ENCODE assay signal across 9 mouse cellular contexts in genomic region chr7:141008938-141009660, GRCm38 (mm10). TPM values are rescaled to one million over a fixed set of nuclear protein-coding genes. Genes with fewer than 3 reads are reported as not detected.
DNase-seq lines count a peak whose midpoint lies in the region; ATAC-seq and TF ChIP-seq lines count a peak whose summit lies in the region.
"Had no signal": no experiment of that assay in that cellular context is flagged by ENCODE, and none has a peak within 500 bp of the region (broad histone marks: within the 10 kb centered on the region; RNA-seq: fewer than 3 reads in every experiment).

No protein-coding gene starts in this region.

- 9% methylated on average over 20 of the region's 20 CpGs for WGBS in forebrain, embryonic 10.5 days
- 9% methylated on average over 20 of the region's 20 CpGs for WGBS in heart, postnatal 0 days
- WGBS in lung, adult 2 months = 5% methylated on average over 20 of the region's 20 CpGs

- DNase-seq in CH12.LX (ENCODE audit: extremely low read depth) = peak; percentile 82
- DNase-seq in brain, embryonic 14.5 days (ENCODE audit: low read depth) = peak; percentile 71
- DNase-seq in forebrain, embryonic 10.5 days (ENCODE audit: extremely low spot score, low spot score) = peak; percentile 79
- peak; percentile 90 for DNase-seq in heart, postnatal 0 days (ENCODE audit: low spot score)
- peak; percentile 85 to 93 for DNase-seq in kidney, postnatal 36 days
- peak; percentile 78 for DNase-seq in lung, adult 2 months
- DNase-seq in thymus, adult 18-20 months = peak; percentile 43 to 54

- no peak for TF ChIP-seq EP300 in CH12.LX (IDR thresholded peaks at IDR 0.05; ENCODE audit: low read length)
- no peak for TF ChIP-seq EP300 in heart, postnatal 0 days (IDR thresholded peaks at IDR 0.05; ENCODE audit: low read depth)

- H3K9me3 ChIP-seq in CH12.LX (replicated peaks; ENCODE audit: low read length) = no peaks in the 10 kb centered on the region
- no peaks in the 10 kb centered on the region for H3K9me3 ChIP-seq in forebrain, embryonic 10.5 days
- no peaks in the 10 kb centered on the region for H3K9me3 ChIP-seq in heart, postnatal 0 days (replicated peaks; ENCODE audit: control insufficient read depth, low read length)

- dilution Hi-C loops in CH12.LX (cut with MboI; ENCODE audit: extremely low pct_ligation_motif_present, extremely low pct_unique_long_range_greater_than_20kb, low sequenced_read_pairs) = no loop called here

- peaks cover 12% of the 10 kb centered on the region for H3K27me3 ChIP-seq in CH12.LX (replicated peaks)
- H3K27me3 ChIP-seq in forebrain, embryonic 10.5 days (ENCODE audit: poor library complexity, severe bottlenecking) = peaks cover 24% of the 10 kb centered on the region
- no peaks in the 10 kb centered on the region for H3K27me3 ChIP-seq in heart, postnatal 0 days (ENCODE audit: control insufficient read depth, insufficient read depth, low read length)

- H3K27ac ChIP-seq in CH12.LX (ENCODE audit: insufficient read depth, low read depth) = no peak overlapping the region
- peak overlapping the region; percentile 35 for H3K27ac ChIP-seq in forebrain, embryonic 10.5 days
- peak overlapping the region; percentile 79 for H3K27ac ChIP-seq in heart, postnatal 0 days (ENCODE audit: low read depth)

- peak; percentile 92 for ATAC-seq in heart, postnatal 0 days (ENCODE audit: insufficient read depth, low read depth)
- peak; percentile 75 for ATAC-seq in neutrophil, adult 5-6 weeks (ENCODE audit: extremely low read depth, insufficient number of reproducible peaks, low FRiP score, poor library complexity, severe bottlenecking)

- no peaks in the 10 kb centered on the region for H3K36me3 ChIP-seq in CH12.LX (replicated peaks in 1 of 2; ENCODE audit: control insufficient read depth in 1 of 2, insufficient read depth in 1 of 2, low read length in 1 of 2)
- H3K36me3 ChIP-seq in forebrain, embryonic 10.5 days (replicated peaks) = no peaks in the 10 kb centered on the region
- no peaks in the 10 kb centered on the region for H3K36me3 ChIP-seq in heart, postnatal 0 days (replicated peaks; ENCODE audit: control insufficient read depth, insufficient read depth, low read length)

- in situ Hi-C loops in CH12.LX (cut with MboI; ENCODE audit: low pct_ligation_motif_present, low pct_unique_long_range_greater_than_20kb, low sequenced_read_pairs) = no loop called here

- H3K79me2 ChIP-seq in CH12.LX (replicated peaks; ENCODE audit: control insufficient read depth, extremely low read depth, insufficient read depth, poor library complexity, severe bottlenecking) = no peaks in the 10 kb centered on the region

- peak; percentile 92 for TF ChIP-seq RAD21 in CH12.LX (IDR thresholded peaks at IDR 0.05; ENCODE audit: low read depth, low read length)

- TF ChIP-seq CTCF in CH12.LX (conservative IDR thresholded peaks at IDR 0.05 in 1 of 2, IDR thresholded peaks at IDR 0.05 in 1 of 2; ENCODE audit: low read depth in 2 of 2, low read length in 2 of 2) = peak; percentile 49 to 98
- TF ChIP-seq CTCF in brain, embryonic 14.5 days (IDR thresholded peaks at IDR 0.05; ENCODE audit: borderline replicate concordance, extremely low read depth, insufficient read depth, insufficient read length) = peak; percentile 67
- peak; percentile 82 for TF ChIP-seq CTCF in heart, postnatal 0 days (IDR thresholded peaks at IDR 0.05; ENCODE audit: low read depth)
- TF ChIP-seq CTCF in lung, adult 2 months (IDR thresholded peaks at IDR 0.05; ENCODE audit: insufficient read depth, low read length) = peak; percentile 94

- H3K4me3 ChIP-seq in CH12.LX (replicated peaks in 1 of 3; ENCODE audit: low read depth in 2 of 3, low read length in 2 of 3, poor library complexity in 1 of 3) = no peak overlapping the region
- H3K4me3 ChIP-seq in forebrain, embryonic 10.5 days = peak overlapping the region; percentile 42
- peak overlapping the region; percentile 61 for H3K4me3 ChIP-seq in heart, postnatal 0 days (ENCODE audit: low read depth, low read length)
- H3K4me3 ChIP-seq in lung, adult 2 months (replicated peaks; ENCODE audit: extremely low read depth, low read depth, low read length) = peak overlapping the region; percentile 93

- TF ChIP-seq POLR2A in CH12.LX (IDR thresholded peaks at IDR 0.05; ENCODE audit: low read depth, low read length) = no peak
- no peak for TF ChIP-seq POLR2A in brain, embryonic 14.5 days (IDR thresholded peaks at IDR 0.05; ENCODE audit: borderline replicate concordance, extremely low read depth, insufficient read depth, insufficient read length, poor library complexity, severe bottlenecking)
- TF ChIP-seq POLR2A in lung, adult 2 months (IDR thresholded peaks at IDR 0.05; ENCODE audit: borderline replicate concordance, extremely low read depth, low read depth, low read length) = peak; percentile 47; the same call in 1 of the 2 replicates

- peaks cover 0 to 8% of the 10 kb centered on the region in 2 experiments; a peak in 2 of 4 replicates for H3K4me1 ChIP-seq in CH12.LX (ENCODE audit: control insufficient read depth in 1 of 2, insufficient read depth in 2 of 2)
- H3K4me1 ChIP-seq in forebrain, embryonic 10.5 days = peaks cover 32% of the 10 kb centered on the region
- H3K4me1 ChIP-seq in heart, postnatal 0 days (ENCODE audit: control insufficient read depth, insufficient read depth) = peaks cover 14% of the 10 kb centered on the region; the same call in 1 of the 2 replicates
- no peaks in the 10 kb centered on the region; the same call in 1 of the 2 replicates for H3K4me1 ChIP-seq in lung, adult 2 months (ENCODE audit: control insufficient read depth, insufficient read depth, low read length)

- no peak overlapping the region for H3K9ac ChIP-seq in CH12.LX (ENCODE audit: insufficient read depth, low read depth)
- peak overlapping the region; percentile 60; the same call in 1 of the 2 replicates for H3K9ac ChIP-seq in heart, postnatal 0 days (replicated peaks; ENCODE audit: low read depth, low read length)

- peak overlapping the region; percentile 85 for H3K4me2 ChIP-seq in CH12.LX (ENCODE audit: insufficient read depth, low read depth, poor library complexity, severe bottlenecking)
- peak overlapping the region; percentile 61 for H3K4me2 ChIP-seq in heart, postnatal 0 days (ENCODE audit: low read depth, low read length)

TF ChIP-seq in CH12.LX, 34 proteins besides CTCF, POLR2A, EP300 and RAD21 (continues in another document):
- TF ChIP-seq GABPA (IDR thresholded peaks at IDR 0.05; ENCODE audit: insufficient replicate concordance, low read depth, low read length) (no peak), SIN3A (IDR thresholded peaks at IDR 0.05; ENCODE audit: low read length) (0 out of 2 replicates have a peak, but pooled peaks have one; percentile 19), MXI1 (IDR thresholded peaks at IDR 0.05; ENCODE audit: low read depth, low read length) (no peak)

RNA-seq across cellular contexts. Expression of gene Ifitm3, which starts 1.5 kb away (rescaled TPM):
- total RNA-seq in CH12.LX (2012; rRNA removed) = 0.25 TPM in 1 of 2 replicates, not detected in the other
- total RNA-seq in CH12.LX (2014; rRNA removed) = not detected in 2 replicates
- polyA plus RNA-seq in CH12.LX (2012; ENCODE audit: insufficient read length, low read depth) = not detected in 2 replicates
- polyA plus RNA-seq in brain, embryonic 14.5 days (2012; rRNA removed) = 13.0 and 26.1 TPM in 2 replicates
- polyA plus RNA-seq in forebrain, embryonic 10.5 days (2016; fragmentation: Nextera tagmentation; extraction: Ambion mirVana) = 10.8 and 13.8 TPM in 2 replicates
- 148 and 324 TPM in 2 replicates for total RNA-seq in heart, postnatal 0 days (2014; rRNA removed; ENCODE audit: low replicate concordance)
- 202 and 230 TPM in 2 replicates for polyA plus RNA-seq in heart, postnatal 0 days (2015; fragmentation: Nextera tagmentation; extraction: Ambion mirVana)
- 560 and 814 TPM in 2 replicates for polyA plus RNA-seq in lung, adult 2 months (2012; rRNA removed)
- total RNA-seq in neutrophil, adult 5-6 weeks (2017) = 187 and 230 TPM in 2 replicates

RNA-seq across cellular contexts. Expression of gene Ifitm6, which starts 8.6 kb away (rescaled TPM):
- total RNA-seq in CH12.LX (2012; rRNA removed) (not detected in 2 replicates), CH12.LX (2014; rRNA removed) (not detected in 2 replicates)
- polyA plus RNA-seq in CH12.LX (2012; ENCODE audit: insufficient read length, low read depth) = not detected in 2 replicates
- polyA plus RNA-seq in brain, embryonic 14.5 days (2012; rRNA removed) = 0.73 and 0.77 TPM in 2 replicates
- not detected in 2 replicates for polyA plus RNA-seq in forebrain, embryonic 10.5 days (2016; fragmentation: Nextera tagmentation; extraction: Ambion mirVana)
- total RNA-seq in heart, postnatal 0 days (2014; rRNA removed; ENCODE audit: low replicate concordance) = not detected in 2 replicates
- 0.30 and 0.74 TPM in 2 replicates for polyA plus RNA-seq in heart, postnatal 0 days (2015; fragmentation: Nextera tagmentation; extraction: Ambion mirVana)
- polyA plus RNA-seq in lung, adult 2 months (2012; rRNA removed) = 10.6 and 24.3 TPM in 2 replicates
- 105 and 120 TPM in 2 replicates for total RNA-seq in neutrophil, adult 5-6 weeks (2017)

RNA-seq across cellular contexts. Expression of gene Gm17387, which starts 19.8 kb away (rescaled TPM):
- total RNA-seq in CH12.LX (2012; rRNA removed) = not detected in 2 replicates
- total RNA-seq in CH12.LX (2014; rRNA removed) = not detected in 2 replicates
- polyA plus RNA-seq in CH12.LX (2012; ENCODE audit: insufficient read length, low read depth) = not detected in 2 replicates
- not detected in 2 replicates for polyA plus RNA-seq in brain, embryonic 14.5 days (2012; rRNA removed)
- not detected in 2 replicates for polyA plus RNA-seq in forebrain, embryonic 10.5 days (2016; fragmentation: Nextera tagmentation; extraction: Ambion mirVana)
- not detected in 2 replicates for total RNA-seq in heart, postnatal 0 days (2014; rRNA removed; ENCODE audit: low replicate concordance)
- not detected in 2 replicates for polyA plus RNA-seq in heart, postnatal 0 days (2015; fragmentation: Nextera tagmentation; extraction: Ambion mirVana)
- not detected in 2 replicates for polyA plus RNA-seq in lung, adult 2 months (2012; rRNA removed)
- total RNA-seq in neutrophil, adult 5-6 weeks (2017) = not detected in 2 replicates
- polyA plus RNA-seq: large intestine, adult 2 months had no signal

RNA-seq across cellular contexts. Expression of gene Ifitm1, which starts 42.1 kb away (rescaled TPM):
- total RNA-seq in CH12.LX (2012; rRNA removed) (55.5 and 62.0 TPM in 2 replicates), CH12.LX (2014; rRNA removed) (32.9 and 33.6 TPM in 2 replicates)
- polyA plus RNA-seq in CH12.LX (2012; ENCODE audit: insufficient read length, low read depth) = 10.9 and 14.8 TPM in 2 replicates
- polyA plus RNA-seq in brain, embryonic 14.5 days (2012; rRNA removed) = 23.4 and 31.8 TPM in 2 replicates
- polyA plus RNA-seq in forebrain, embryonic 10.5 days (2016; fragmentation: Nextera tagmentation; extraction: Ambion mirVana) = 3.7 and 4.1 TPM in 2 replicates
- total RNA-seq in heart, postnatal 0 days (2014; rRNA removed; ENCODE audit: low replicate concordance) = 1.4 and 23.1 TPM in 2 replicates
- 4.1 and 6.6 TPM in 2 replicates for polyA plus RNA-seq in heart, postnatal 0 days (2015; fragmentation: Nextera tagmentation; extraction: Ambion mirVana)
- polyA plus RNA-seq in lung, adult 2 months (2012; rRNA removed) = 227 and 261 TPM in 2 replicates
- total RNA-seq in neutrophil, adult 5-6 weeks (2017) = 416 and 446 TPM in 2 replicates

RNA-seq across cellular contexts. Expression of gene B4galnt4, which starts 51.8 kb away (rescaled TPM):
- total RNA-seq in CH12.LX (2012; rRNA removed) (11.2 and 13.1 TPM in 2 replicates), CH12.LX (2014; rRNA removed) (0.70 and 0.91 TPM in 2 replicates)
- 2.9 TPM in 2 replicates for polyA plus RNA-seq in CH12.LX (2012; ENCODE audit: insufficient read length, low read depth)
- polyA plus RNA-seq in brain, embryonic 14.5 days (2012; rRNA removed) = 151 and 166 TPM in 2 replicates
- 24.6 and 30.4 TPM in 2 replicates for polyA plus RNA-seq in forebrain, embryonic 10.5 days (2016; fragmentation: Nextera tagmentation; extraction: Ambion mirVana)
- total RNA-seq in heart, postnatal 0 days (2014; rRNA removed; ENCODE audit: low replicate concordance) = 0.43 TPM in 1 of 2 replicates, not detected in the other
- 0.10 TPM in 1 of 2 replicates, not detected in the other for polyA plus RNA-seq in heart, postnatal 0 days (2015; fragmentation: Nextera tagmentation; extraction: Ambion mirVana)
- 0.33 and 0.36 TPM in 2 replicates for polyA plus RNA-seq in lung, adult 2 months (2012; rRNA removed)
- not detected in 2 replicates for total RNA-seq in neutrophil, adult 5-6 weeks (2017)

Comparison
In these comparisons a context has a peak if more than half of its experiments do, and no peak if none do; other contexts are left out.
1. H3K4me3 ChIP-seq: peak in forebrain, embryonic 10.5 days (single experiment), heart, postnatal 0 days (single experiment) and lung, adult 2 months (single experiment); none in CH12.LX (0 of 3).
2. RNA of gene Ifitm3, which starts 1.5 kb away (polyA plus RNA-seq): 560 to 814 TPM in lung, adult 2 months, 202 to 230 TPM in heart, postnatal 0 days, 13.0 to 26.1 TPM in brain, embryonic 14.5 days and 10.8 to 13.8 TPM in forebrain, embryonic 10.5 days; not detected in CH12.LX; every median in the first group is over 10 times any median in the second.
3. Peak in every context shown above with its lines, with median percentiles within 50 percentile points of each other: DNase-seq and CTCF ChIP-seq.